Mouse (Mus musculus): Measurements from ENCODE around the gene Nrxn1.

DNA sequence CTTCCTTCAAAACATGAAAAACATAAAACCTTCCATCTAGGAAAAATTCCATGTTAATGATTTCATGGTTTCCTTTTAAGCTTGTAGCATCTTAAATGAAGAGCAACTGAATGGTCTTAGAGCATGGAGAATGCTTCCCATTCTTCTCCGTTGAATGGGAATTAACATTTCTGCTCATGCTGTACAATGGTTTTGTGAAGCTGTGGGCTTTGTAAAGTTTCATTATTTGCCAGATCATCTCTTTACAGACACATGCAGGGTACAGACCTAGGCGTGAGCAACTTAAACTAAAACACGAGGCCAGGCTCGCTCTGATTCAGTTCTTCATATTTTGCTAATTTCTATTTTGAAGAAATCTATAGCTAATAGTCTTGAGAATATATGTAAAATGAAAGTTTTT, 546.1 kb downstream of the Nrxn1 start:
- TF ChIP-seq POLR2AphosphoS5 (IDR thresholded peaks at IDR 0.05; ENCODE audit: borderline replicate concordance, low read depth, low read length) (no peak), EP300 (IDR thresholded peaks at IDR 0.05; ENCODE audit: low read depth in 1 of 2, low read length in 2 of 2) (no peak), JUND (IDR thresholded peaks at IDR 0.05; ENCODE audit: low read depth, low read length) (no peak), POLR2A (IDR thresholded peaks at IDR 0.05; ENCODE audit: control insufficient read depth in 1 of 2, insufficient read depth in 1 of 2, low read depth in 1 of 2, low read length in 2 of 2, poor library complexity in 1 of 2) (no peak), CTCF (IDR thresholded peaks at IDR 0.05 in 2 of 3, conservative IDR thresholded peaks at IDR 0.05 in 1 of 3; ENCODE audit: control insufficient read depth in 1 of 3, insufficient read depth in 1 of 3, low read depth in 2 of 3, low read length in 3 of 3, poor library complexity in 1 of 3, severe bottlenecking in 1 of 3) (no peak), UBTF (IDR thresholded peaks at IDR 0.05; ENCODE audit: borderline replicate concordance, insufficient read depth, low read depth, low read length) (no peak), CHD2 (IDR thresholded peaks at IDR 0.05; ENCODE audit: low read length) (no peak), MAX (IDR thresholded peaks at IDR 0.05; ENCODE audit: low read length) (no peak), MAZ (IDR thresholded peaks at IDR 0.05; ENCODE audit: low read depth, low read length) (no peak), ZNF384 (IDR thresholded peaks at IDR 0.05; ENCODE audit: low read depth, low read length) (no peak), ELF1 (IDR thresholded peaks at IDR 0.05; ENCODE audit: low read depth, low read length) (no peak), GATA1 (IDR thresholded peaks at IDR 0.05; ENCODE audit: low read depth, low read length) (no peak)

Measured in MEL (cell line).